Mouse (Mus musculus): ENCODE measurements around the gene Tsacc.
A peak's percentile ranks its signal among the peaks of the same experiment; 100 is the strongest.
"Not testable (repeated sequence)": the region's sequence is repeated elsewhere in the genome, so short reads cannot be mapped to it uniquely, and the experiment has no call there.

Tsacc gene

DNA sequence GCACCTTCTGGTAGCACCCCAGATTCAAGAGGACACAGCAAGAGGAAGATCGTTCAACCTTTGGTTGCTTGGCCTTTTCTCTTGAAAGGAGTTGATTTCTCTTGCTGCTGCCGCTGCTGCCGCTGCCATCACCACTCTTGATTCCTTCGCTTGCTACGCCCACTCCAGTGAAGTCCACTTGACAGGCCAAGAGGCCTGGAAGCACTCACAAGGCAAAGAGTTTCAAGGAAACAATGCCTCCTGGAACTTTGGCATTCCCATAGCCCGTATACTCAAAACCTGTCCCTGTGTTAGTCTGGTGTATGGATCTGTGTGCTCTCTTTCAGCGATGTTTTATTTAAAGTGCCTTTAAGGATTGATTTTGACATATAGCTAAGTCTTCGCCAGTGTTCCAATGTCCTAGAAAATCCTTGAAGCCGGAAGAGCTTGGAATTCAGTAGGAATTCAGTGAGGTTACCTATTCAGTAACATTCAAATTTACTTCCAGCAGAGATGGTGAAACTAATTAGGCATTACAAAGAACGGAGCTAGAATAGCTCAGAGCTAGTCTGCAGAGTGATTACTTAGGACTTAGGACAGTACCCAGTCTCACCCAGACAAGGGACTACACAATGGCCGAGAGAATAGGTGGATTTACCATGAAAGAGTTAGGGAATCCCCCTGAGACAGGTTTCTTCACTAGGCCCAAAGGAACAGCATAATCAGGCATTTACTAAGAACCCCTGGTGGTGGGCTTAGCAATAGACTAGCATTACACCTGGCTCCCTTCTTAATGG, 15.5 kb downstream of the Tsacc start:
- DNase-seq, result not testable (repeated sequence)

DNA sequence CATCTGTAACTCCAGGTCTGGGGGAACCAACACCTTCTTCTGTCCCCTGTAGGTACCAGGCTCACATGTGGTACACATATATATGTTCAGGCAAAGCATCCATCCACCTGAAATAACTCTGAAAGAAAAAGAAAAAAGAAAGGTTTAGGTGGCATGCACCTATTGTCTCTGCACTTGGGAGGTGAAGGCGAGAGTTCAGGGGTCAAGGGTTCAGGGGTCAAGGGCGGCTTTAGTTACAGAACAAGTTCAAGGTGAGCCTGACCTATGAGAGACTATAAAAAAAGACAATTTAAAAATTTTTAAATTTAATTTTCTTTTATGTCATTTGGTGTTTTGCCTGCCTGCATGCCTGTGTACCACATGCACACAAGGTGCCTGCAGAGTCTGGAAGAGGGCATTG, 16.8 kb downstream of the Tsacc start:
- no peak for DNase-seq

- DNase-seq, result no peak
Observed at GRCm38 (mm10) chr3:88276529-88277143, 20.2 kb downstream of the Tsacc start.

DNA sequence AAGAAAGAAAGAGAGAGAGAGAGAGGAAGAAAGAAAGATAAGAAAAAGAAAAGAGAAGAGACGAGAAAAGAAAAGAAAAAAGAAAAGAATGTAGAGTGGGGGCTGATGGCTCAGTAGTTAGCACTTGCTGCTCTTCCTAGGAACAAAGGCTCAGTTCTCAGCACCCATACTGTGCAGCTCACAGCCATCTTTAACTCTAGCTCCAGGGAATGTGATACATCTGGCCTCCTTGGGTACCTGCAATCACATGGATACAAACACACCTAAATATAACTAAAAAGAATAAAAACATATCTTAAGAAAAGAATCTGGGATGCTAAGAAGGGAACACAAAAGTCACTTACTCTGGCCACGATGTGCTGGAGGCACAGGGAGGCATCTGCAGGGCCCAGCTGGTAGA, 20.7 kb downstream of the Tsacc start:
- no peak for DNase-seq

DNA sequence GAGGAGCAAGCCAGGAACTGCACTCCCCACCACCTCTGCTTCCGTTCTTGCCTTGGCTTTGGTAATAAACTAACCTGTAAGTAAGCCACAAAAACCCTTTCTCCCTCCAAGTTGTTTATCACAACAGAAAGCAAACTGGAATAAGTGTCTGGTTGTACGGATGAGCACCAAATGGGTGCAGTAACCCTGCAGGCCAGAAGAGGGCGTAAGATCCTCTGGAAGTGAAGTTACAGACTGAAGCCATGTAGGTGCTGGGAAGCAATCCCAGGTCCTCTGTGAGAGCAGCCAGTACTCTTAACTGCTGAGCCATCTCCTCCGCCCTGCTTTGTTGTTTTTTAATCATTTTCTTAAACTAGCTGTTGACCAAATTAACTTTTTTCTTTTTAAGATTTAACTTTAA, 22.8 kb downstream of the Tsacc start:
- DNase-seq, result no peak

GRCm38 (mm10) chr3:88271859-88272258, 24.9 kb downstream of the Tsacc start:
- DNase-seq, result no peak

DNA sequence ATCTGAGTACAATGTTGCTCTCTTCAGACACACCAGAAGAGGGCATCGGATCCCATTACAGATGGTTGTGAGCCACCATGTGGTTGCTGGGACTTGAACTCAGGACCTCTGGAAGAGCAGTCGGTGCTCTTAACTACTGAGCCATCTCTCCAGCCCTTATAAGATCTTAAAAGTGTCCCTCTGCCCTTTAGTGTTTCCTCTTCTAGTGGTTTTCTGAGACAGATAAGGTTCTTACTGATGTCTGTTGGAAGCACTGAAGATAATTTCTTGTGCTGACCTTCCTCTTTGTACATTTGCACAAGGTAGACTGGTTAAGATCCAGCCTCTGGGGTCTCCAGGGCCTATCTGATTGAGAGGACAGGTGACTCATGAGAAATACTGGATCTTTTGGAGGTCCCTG, 25.5 kb downstream of the Tsacc start:
- DNase-seq, result not testable (repeated sequence)

GRCm38 (mm10) chr3:88268991-88269390, 27.8 kb downstream of the Tsacc start:
- DNase-seq, result no peak

DNA sequence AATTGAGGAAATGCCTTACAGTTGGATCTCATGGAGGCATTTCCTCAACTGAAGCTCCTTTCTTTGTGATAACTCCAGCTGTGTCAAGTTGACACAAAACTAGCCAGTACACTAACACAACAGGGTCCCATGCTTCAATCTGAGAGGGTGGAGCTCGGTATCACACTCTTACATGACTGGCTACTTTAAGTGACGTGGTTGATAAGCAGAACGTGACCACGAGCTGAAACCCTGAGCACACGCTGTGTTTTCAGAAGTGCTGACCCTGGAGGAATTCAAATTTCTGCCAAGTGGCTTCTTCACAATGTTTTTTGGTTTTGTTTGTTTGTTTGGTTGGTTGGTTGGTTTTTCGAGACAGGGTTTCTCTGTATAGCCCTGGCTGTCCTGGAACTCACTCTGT, 28.8 kb downstream of the Tsacc start:
- not testable (repeated sequence) for DNase-seq

GRCm38 (mm10) chr3:88262346-88262745, 34.5 kb downstream of the Tsacc start:
- DNase-seq, result no peak

- no peak for DNase-seq
Observed at GRCm38 (mm10) chr3:88256382-88256781, 40.4 kb downstream of the Tsacc start.

GRCm38 (mm10) chr3:88255950-88256349, 40.8 kb downstream of the Tsacc start:
- no peak for DNase-seq

DNA sequence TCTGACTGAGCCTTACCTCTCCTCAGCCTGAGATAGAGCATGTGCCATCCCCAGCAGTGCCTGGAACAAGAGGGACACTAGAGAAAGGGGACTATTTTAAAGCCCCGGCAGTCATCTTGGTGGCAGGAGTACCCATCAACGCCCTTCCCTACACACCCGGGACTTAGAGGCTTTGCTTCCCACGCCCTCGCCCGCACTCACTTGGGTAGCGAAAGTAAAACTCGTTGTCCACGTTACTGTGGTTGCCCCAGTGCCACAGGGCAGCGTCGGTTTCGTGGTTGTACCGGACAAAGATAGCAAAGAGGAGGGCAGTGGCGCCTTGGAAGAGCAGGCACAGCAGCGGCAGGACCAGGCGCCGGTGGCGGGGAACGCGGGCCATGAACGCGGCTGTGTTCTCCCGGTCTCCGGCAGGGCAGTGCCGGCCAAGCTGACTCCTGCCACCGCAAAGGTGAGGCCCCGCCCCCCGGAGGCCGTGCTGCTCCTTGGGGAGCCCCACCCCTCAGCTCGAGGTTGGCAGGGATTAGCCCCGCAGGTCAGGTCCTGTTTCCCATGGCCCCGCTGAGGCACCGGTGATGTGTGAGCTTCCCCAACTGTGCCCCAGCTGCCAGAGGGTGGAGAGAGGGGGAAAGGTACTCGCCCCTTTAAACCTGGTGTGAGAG, 42.4 kb downstream of the Tsacc start, which contains the start of gene Rhbg:
Gene Rhbg (minus strand): TSS at position 442 of the 659 bp plus-strand sequence.
- peak in 1 of 2 experiments; percentile 52 for DNase-seq

GRCm38 (mm10) chr3:88252739-88253138, 44.1 kb downstream of the Tsacc start:
- no peak for DNase-seq

DNA sequence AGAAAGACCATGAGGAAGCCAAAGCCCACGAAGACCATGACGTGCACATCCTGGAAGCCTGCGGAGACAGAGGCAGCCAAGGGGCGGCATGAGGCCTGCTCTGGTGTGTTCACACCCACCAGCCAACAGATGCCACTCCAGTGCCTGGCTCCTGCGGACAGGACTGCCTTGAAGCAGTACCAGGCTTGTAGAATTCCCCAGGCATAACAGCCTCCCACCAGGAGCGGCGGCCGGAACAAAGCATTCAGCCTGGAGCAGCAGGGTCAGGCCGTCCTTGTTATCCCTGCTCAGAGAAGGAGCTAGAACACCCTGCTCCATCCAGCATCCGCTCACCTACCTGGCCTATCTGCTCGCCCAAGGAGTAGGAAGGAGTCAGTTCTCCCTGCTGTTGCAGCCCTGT, 48.4 kb downstream of the Tsacc start:
- DNase-seq, result no peak

DNA sequence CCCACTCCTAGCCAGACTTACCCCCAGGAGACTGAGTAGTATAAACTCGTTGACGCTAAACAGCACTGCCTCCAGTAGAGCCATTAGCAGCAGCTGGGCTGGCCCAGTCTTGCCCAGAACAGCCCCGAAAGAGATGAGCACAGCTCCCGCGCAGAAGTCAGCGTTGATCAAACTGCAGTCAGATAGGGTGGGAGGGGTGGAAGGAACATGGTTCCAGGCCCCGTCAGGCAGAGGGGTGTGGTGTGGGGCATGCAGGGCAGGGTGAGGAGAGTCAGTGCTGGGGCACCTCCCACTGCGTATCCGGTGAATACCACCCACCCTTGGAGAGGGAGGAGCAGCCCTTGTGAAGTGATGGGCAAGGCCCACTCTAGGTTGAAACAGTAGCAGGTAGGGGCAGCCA, 49.1 kb downstream of the Tsacc start:
- no peak for DNase-seq

- peak; percentile 41 to 78 for DNase-seq
Observed at GRCm38 (mm10) chr3:88245811-88246210, 51.0 kb downstream of the Tsacc start.

GRCm38 (mm10) chr3:88244071-88244470, 52.7 kb downstream of the Tsacc start:
- DNase-seq, result peak in 1 of 2 experiments; percentile 57

- peak; percentile 45 to 75 for DNase-seq
Observed at GRCm38 (mm10) chr3:88242531-88242930, 54.3 kb downstream of the Tsacc start.

- no peak for DNase-seq
Observed at GRCm38 (mm10) chr3:88241045-88241786, 55.6 kb downstream of the Tsacc start.

DNA sequence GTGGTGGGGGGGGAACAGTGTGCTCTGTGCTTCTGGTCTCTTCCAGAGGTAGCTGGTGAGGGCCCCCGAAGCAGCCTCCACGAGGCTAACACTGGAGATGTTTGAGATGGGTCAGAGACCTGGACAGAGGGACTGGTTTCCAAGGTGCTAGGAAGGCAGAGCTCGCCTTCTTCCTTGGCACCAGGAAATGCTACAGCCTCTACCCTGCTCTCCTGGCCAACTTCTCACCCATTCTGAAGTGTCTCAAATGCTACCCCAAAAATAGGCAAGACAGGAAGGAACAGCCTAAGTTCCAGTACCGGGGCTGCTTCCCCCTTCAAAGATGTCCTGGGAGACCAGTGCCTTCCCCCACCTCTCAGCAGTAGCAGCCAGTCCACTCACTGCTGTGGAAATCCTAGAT, 57.4 kb downstream of the Tsacc start:
- no peak for DNase-seq

DNA sequence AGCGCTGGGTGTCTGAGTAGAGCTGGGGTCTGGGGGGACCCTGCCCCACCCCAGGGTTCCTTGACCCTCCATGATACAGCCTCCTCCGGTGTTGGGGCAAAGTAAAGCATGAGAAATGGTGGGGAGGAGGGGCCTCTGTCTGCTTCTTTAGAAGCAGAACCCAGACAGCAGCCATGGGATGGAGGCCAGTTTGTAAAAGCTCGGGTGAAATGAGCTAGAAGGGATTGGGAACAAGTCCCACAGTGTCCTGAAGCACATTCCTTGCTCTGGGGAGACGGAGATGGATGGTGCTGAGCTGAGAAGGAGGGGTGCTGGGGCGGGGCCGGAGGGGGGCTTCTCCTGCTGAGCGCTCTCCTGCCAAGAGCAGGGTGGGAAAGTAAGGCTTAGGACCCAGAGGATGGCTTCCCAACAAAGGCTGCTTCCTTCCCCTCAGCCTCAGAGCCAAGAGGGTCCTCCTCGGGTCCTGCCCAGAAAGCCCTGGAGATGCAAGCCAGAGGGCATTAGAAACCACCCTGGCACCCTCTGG, 57.9 kb downstream of the Tsacc start:
- no peak for DNase-seq
